ENCODE assay signal across 29 mouse cellular contexts in genomic region chr11:87779392-87779791, GRCm38 (mm10). TPM values are rescaled to one million over a fixed set of nuclear protein-coding genes. Genes with fewer than 3 reads are reported as not detected.
A peak's percentile ranks its signal among the peaks of the same experiment; 100 is the strongest.
DNase-seq lines count a peak whose midpoint lies in the region; ATAC-seq and TF ChIP-seq lines count a peak whose summit lies in the region.
"Had no signal": no experiment of that assay in that cellular context is flagged by ENCODE, and none has a peak within 500 bp of the region (broad histone marks: within the 10 kb centered on the region; RNA-seq: fewer than 3 reads in every experiment).

No protein-coding gene starts in this region.

- peak; percentile 28 for DNase-seq in adrenal gland, postnatal 10 days
- DNase-seq in adrenal gland, postnatal 4 days (ENCODE audit: low spot score in 2 of 2), result no peak
- peak; percentile 30 to 39 for DNase-seq in cerebellum, postnatal 25 days
- no peak for DNase-seq in cerebellum, postnatal 14 days
- DNase-seq in kidney, adult 2 months, result no peak
- DNase-seq in splenic B cell, adult 2 months (ENCODE audit: low read depth, low spot score), result peak; percentile 11
- DNase-seq: cerebellum, adult 18-20 months; forebrain, postnatal 0 days; gastrocnemius, postnatal 36 days; kidney, postnatal 4 days; lung, adult 18-20 months; lung, postnatal 10 days; retina, postnatal 1 day; right cerebral cortex, postnatal 25 days; spleen, adult 18-20 months; thymus, postnatal 25 days had no signal

- no peak overlapping the region for H3K27ac ChIP-seq in kidney, embryonic 15.5 days
- H3K27ac ChIP-seq in kidney, adult 2 months (ENCODE audit: insufficient read depth, low read depth, low read length), result no peak overlapping the region
- H3K27ac ChIP-seq: limb, embryonic 13.5 days; liver, embryonic 12.5 days; midbrain, embryonic 15.5 days; neural tube, embryonic 12.5 days had no signal

- no peak overlapping the region for H3K4me3 ChIP-seq in kidney, embryonic 15.5 days (replicated peaks)
- no peak overlapping the region for H3K4me3 ChIP-seq in kidney, adult 2 months (ENCODE audit: insufficient read depth, low read depth, low read length)
- H3K4me3 ChIP-seq: megakaryocyte, embryonic 14.5 days; midbrain, embryonic 15.5 days had no signal

- 85% methylated on average over 4 of the region's 4 CpGs for WGBS in kidney, embryonic 15.5 days
- 82% methylated on average over 4 of the region's 4 CpGs for WGBS in kidney, adult 2 months

- H3K9me3 ChIP-seq in kidney, embryonic 15.5 days (replicated peaks), result no peaks in the 10 kb centered on the region
- H3K9me3 ChIP-seq: G1E; limb, embryonic 13.5 days; liver, embryonic 12.5 days; megakaryocyte, embryonic 14.5 days; midbrain, embryonic 15.5 days; neural tube, embryonic 12.5 days had no signal

- peaks cover 3% of the 10 kb centered on the region; the same call in 1 of the 2 replicates for H3K27me3 ChIP-seq in kidney, embryonic 15.5 days
- no peaks in the 10 kb centered on the region for H3K27me3 ChIP-seq in kidney, adult 2 months (replicated peaks; ENCODE audit: control insufficient read depth, insufficient read depth, low read length)
- no peaks in the 10 kb centered on the region for H3K27me3 ChIP-seq in splenic B cell, adult 2 months (ENCODE audit: control insufficient read depth, insufficient read depth, low read length, poor library complexity, severe bottlenecking)
- H3K27me3 ChIP-seq: limb, embryonic 13.5 days; midbrain, embryonic 15.5 days had no signal

- H3K4me2 ChIP-seq in kidney, embryonic 15.5 days, result peak overlapping the region; percentile 73; the same call in 1 of the 2 replicates

- no peak for ATAC-seq in kidney, embryonic 15.5 days (replicated peaks; ENCODE audit: low FRiP score)
- ATAC-seq in frontal cortex, adult (ENCODE audit: low TSS enrichment), result no peak
- ATAC-seq: CD4-positive, CD25-positive, alpha-beta regulatory T cell, adult 4 months; Patski had no signal

- peaks cover 19% of the 10 kb centered on the region for H3K4me1 ChIP-seq in kidney, embryonic 15.5 days
- H3K4me1 ChIP-seq in kidney, adult 2 months (ENCODE audit: control insufficient read depth, insufficient read depth, low read length), result no peaks in the 10 kb centered on the region

- no peak overlapping the region for H3K9ac ChIP-seq in kidney, embryonic 15.5 days
- H3K9ac ChIP-seq: midbrain, embryonic 15.5 days had no signal

- TF ChIP-seq CTCF in kidney, adult 2 months (conservative IDR thresholded peaks at IDR 0.05; ENCODE audit: insufficient read depth, insufficient read length, low read depth, low read length), result no peak

- TF ChIP-seq POLR2A in kidney, adult 2 months (IDR thresholded peaks at IDR 0.05; ENCODE audit: low read depth, low read length), result no peak

- H3K36me3 ChIP-seq in kidney, embryonic 15.5 days, result no peaks in the 10 kb centered on the region
- no peaks in the 10 kb centered on the region for H3K36me3 ChIP-seq in kidney, adult 2 months (ENCODE audit: control insufficient read depth, insufficient read depth, low read length)
- no peaks in the 10 kb centered on the region for H3K36me3 ChIP-seq in splenic B cell, adult 2 months (ENCODE audit: control insufficient read depth, insufficient read depth, low read length, poor library complexity, severe bottlenecking)
- H3K36me3 ChIP-seq: limb, embryonic 13.5 days had no signal

RNA-seq across cellular contexts. Expression of gene Mpo, which starts 14.0 kb away (rescaled TPM):
- total RNA-seq in adrenal gland, postnatal 10 days (2021), result 1 to 10 TPM; 4.8 to 6.2 TPM
- 10 to 100 TPM in 1 of 2 experiments, 1 to 10 TPM in 1; 2.8 to 12.9 TPM for total RNA-seq in adrenal gland, postnatal 4 days (2021)
- 4.2 and 5.7 TPM in 2 replicates for polyA plus RNA-seq in kidney, embryonic 15.5 days (2015; fragmentation: Nextera tagmentation; extraction: Ambion mirVana)
- polyA plus RNA-seq in kidney, adult 2 months (2012; rRNA removed), result 0.05 TPM in 1 of 2 replicates, not detected in the other
- total RNA-seq: gastrocnemius, adult 18-20 months; gastrocnemius, postnatal 36 days; left cerebral cortex, postnatal 25 days had no signal
- polyA plus RNA-seq: CD4-positive, CD25-positive, alpha-beta regulatory T cell, adult 4 months; forebrain, postnatal 0 days; Patski had no signal

RNA-seq across cellular contexts. Expression of gene Tspoap1, which starts 19.1 kb away (rescaled TPM):
- 1 to 10 TPM; 1.8 to 4.2 TPM for total RNA-seq in adrenal gland, postnatal 10 days (2021)
- total RNA-seq in adrenal gland, postnatal 4 days (2021), result 1 to 10 TPM; 6.4 to 7.6 TPM
- polyA plus RNA-seq in kidney, embryonic 15.5 days (2015; fragmentation: Nextera tagmentation; extraction: Ambion mirVana), result 4.4 and 5.1 TPM in 2 replicates
- polyA plus RNA-seq in kidney, adult 2 months (2012; rRNA removed), result 3.1 and 4.2 TPM in 2 replicates
- total RNA-seq: gastrocnemius, adult 18-20 months had no signal
- polyA plus RNA-seq: heart, postnatal 0 days had no signal

RNA-seq across cellular contexts. Expression of gene Supt4a, which starts 42.0 kb away (rescaled TPM):
- total RNA-seq in adrenal gland, postnatal 10 days (2021), result 10 to 100 TPM; 67.8 to 77.6 TPM
- 10 to 100 TPM; 88.2 to 89.0 TPM for total RNA-seq in adrenal gland, postnatal 4 days (2021)
- polyA plus RNA-seq in kidney, embryonic 15.5 days (2015; fragmentation: Nextera tagmentation; extraction: Ambion mirVana), result 164 and 168 TPM in 2 replicates
- 96.9 and 135 TPM in 2 replicates for polyA plus RNA-seq in kidney, adult 2 months (2012; rRNA removed)

RNA-seq across cellular contexts. Expression of gene Lpo, which starts 48.7 kb away (rescaled TPM):
- not detected for total RNA-seq in adrenal gland, postnatal 10 days (2021)
- total RNA-seq in adrenal gland, postnatal 4 days (2021), result not detected
- polyA plus RNA-seq in kidney, embryonic 15.5 days (2015; fragmentation: Nextera tagmentation; extraction: Ambion mirVana), result 0.44 TPM in 1 of 2 replicates, not detected in the other
- polyA plus RNA-seq in kidney, adult 2 months (2012; rRNA removed), result 0.22 and 0.50 TPM in 2 replicates
- total RNA-seq: G1E; gastrocnemius, adult 18-20 months; gastrocnemius, postnatal 36 days had no signal
- polyA plus RNA-seq: CD4-positive, CD25-positive, alpha-beta regulatory T cell, adult 4 months; G1E; heart, postnatal 0 days; liver, embryonic 12.5 days; Patski had no signal

Comparison
In these comparisons a context has a peak if more than half of its experiments do, and no peak if none do; other contexts are left out.
1. DNase-seq: peak in adrenal gland, postnatal 10 days (single experiment), cerebellum, postnatal 25 days (2 of 2) and splenic B cell, adult 2 months (single experiment); none in adrenal gland, postnatal 4 days (0 of 2), cerebellum, postnatal 14 days (0 of 2) and kidney, adult 2 months (single experiment).